Comparison of ENCODE assay signal across 14 mouse cellular contexts in genomic region chr6:127868546-127868945, GRCm38 (mm10). TPM values are rescaled to one million over a fixed set of nuclear protein-coding genes. Genes with fewer than 3 reads are reported as not detected.
"Had no signal": no experiment of that assay in that cellular context is flagged by ENCODE, and none has a peak within 500 bp of the region (broad histone marks: within the 10 kb centered on the region; RNA-seq: fewer than 3 reads in every experiment).

No protein-coding gene starts in this region.

- H3K4me1 ChIP-seq: liver, embryonic 15.5 days; midbrain, embryonic 15.5 days; neural tube, embryonic 13.5 days had no signal

- DNase-seq: kidney, adult 8-10 months; kidney, postnatal 25 days; layer of hippocampus, adult 9-11 months; layer of hippocampus, postnatal 36 days; lung, embryonic 14.5 days; lung, postnatal 10 days; lung, postnatal 4 days; right cerebral cortex, postnatal 14 days; thymus, postnatal 36 days had no signal

- H3K27ac ChIP-seq: liver, embryonic 15.5 days; midbrain, embryonic 10.5 days; midbrain, embryonic 15.5 days; neural tube, embryonic 13.5 days had no signal

- H3K9me3 ChIP-seq: liver, embryonic 15.5 days; midbrain, embryonic 15.5 days; neural tube, embryonic 13.5 days had no signal

- H3K36me3 ChIP-seq: liver, embryonic 15.5 days; midbrain, embryonic 10.5 days; midbrain, embryonic 15.5 days; neural tube, embryonic 13.5 days had no signal

- H3K27me3 ChIP-seq: liver, embryonic 15.5 days; midbrain, embryonic 15.5 days; neural tube, embryonic 13.5 days had no signal

- H3K4me3 ChIP-seq: liver, embryonic 15.5 days; midbrain, embryonic 10.5 days; midbrain, embryonic 15.5 days; neural tube, embryonic 13.5 days had no signal

RNA-seq across cellular contexts. Expression of gene Tspan11, which starts 18.8 kb away (rescaled TPM):
- total RNA-seq: megakaryocyte, adult 5-6 weeks had no signal
